Mouse (Mus musculus) lung, postnatal 0 days (tissue): ENCODE results near the gene Dscaml1. TPM values are rescaled to one million over a fixed set of nuclear protein-coding genes. Genes with fewer than 3 reads are reported as not detected.
A peak's percentile ranks its signal among the peaks of the same experiment; 100 is the strongest.

Experiments used
- ATAC-seq: fragments of 200-750 bp; cut with Nextera tagmentation; 2 replicates; pipeline ENCODE4 v1.8.0; 2017; ENCODE audit warnings: moderate library complexity
- DNase-seq: peaks from one replicate; pipeline ENCODE4 v3.0.0-alpha.2; 2016; ENCODE audit warnings: low spot score
- H3K27ac ChIP-seq: fragments of 300-500 bp; sonication (generic); 2 replicates; pipeline ENCODE4 v1.5.1; 2014; ENCODE audit warnings: antibody characterized with exemption, mild to moderate bottlenecking, low read length, mixed read lengths
- H3K27me3 ChIP-seq: fragments of 300-500 bp; sonication (generic); replicated peaks from 2 replicates; pipeline ENCODE4 v1.6.1; 2014; ENCODE audit warnings: low read length, mixed read lengths; ENCODE audit not compliant: insufficient read depth
- H3K36me3 ChIP-seq: fragments of 300-500 bp; sonication (generic); 2 replicates; pipeline ENCODE4 v1.6.1; 2014; ENCODE audit warnings: low read length, mixed read lengths; ENCODE audit not compliant: insufficient read depth
- H3K4me1 ChIP-seq: fragments of 300-500 bp; sonication (generic); 2 replicates; pipeline ENCODE4 v1.6.1; 2014; ENCODE audit warnings: antibody characterized with exemption, low read depth, low read length, mixed read lengths; ENCODE audit not compliant: insufficient read depth
- H3K4me2 ChIP-seq: fragments of 300-500 bp; sonication (generic); replicated peaks from 2 replicates; pipeline ENCODE4 v1.6.1; 2014; ENCODE audit warnings: low read depth, mild to moderate bottlenecking, low read length, moderate library complexity, mixed read lengths
- H3K4me3 ChIP-seq: fragments of 300-500 bp; sonication (generic); 2 replicates; pipeline ENCODE4 v1.5.1; 2014; ENCODE audit warnings: low read depth, low read length
- H3K9ac ChIP-seq: fragments of 300-500 bp; sonication (generic); replicated peaks from 2 replicates; pipeline ENCODE4 v1.6.1; 2014; ENCODE audit warnings: low read depth, mild to moderate bottlenecking
- H3K9me3 ChIP-seq: fragments of 300-500 bp; sonication (generic); 2 replicates; pipeline ENCODE4 v1.6.1; 2016; ENCODE audit warnings: low read length, mixed read lengths
- CTCF ChIP-seq: IDR thresholded peaks from 2 replicates; pipeline ENCODE4 v1.5.1; 2016; ENCODE audit warnings: antibody characterized with exemption, mild to moderate bottlenecking
- EP300 ChIP-seq: IDR thresholded peaks from 2 replicates; pipeline ENCODE4 v1.6.1; 2016; ENCODE audit warnings: antibody characterized with exemption, mild to moderate bottlenecking, control low read depth
- WGBS: fragments of 180-500 bp; shearing (Covaris S2); extraction: QIAGEN DNeasy Blood & Tissue Kit; methylation state at CpG from one replicate; pipeline ENCODE4 v1.1.7; 2014; 5-methylcytosine and 5-hydroxymethylcytosine counted together
- polyA plus RNA-seq: library from polyadenylated mRNA; unstranded; fragments of >200 nt; fragmentation: Nextera tagmentation; extraction: Ambion mirVana; gene quantifications from 2 replicates; pipeline ENCODE4 v1.2.1, GENCODE M21; 2015

The Dscaml1 gene
- polyA plus RNA-seq, 1 experiment from 2014 or later = 0.16 TPM

DNA sequence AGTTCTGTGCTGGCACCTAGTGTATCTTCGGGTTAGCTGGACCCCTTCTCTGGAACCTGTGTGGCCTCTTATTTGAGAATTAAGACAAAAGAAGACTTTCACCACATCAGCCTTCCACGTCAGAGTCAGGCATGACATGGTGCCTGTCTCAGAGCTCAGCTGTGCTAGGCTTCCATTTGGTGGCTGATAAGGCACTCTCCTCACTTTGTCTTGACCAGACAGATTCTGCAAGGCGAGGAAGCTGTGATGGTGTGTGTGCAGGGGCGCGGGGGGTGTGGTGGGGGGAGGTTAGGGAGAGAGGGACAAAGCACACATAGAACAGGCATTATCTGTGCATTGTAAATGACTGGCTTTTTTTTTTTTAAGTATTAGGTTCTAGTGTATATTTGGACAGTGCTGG, 3.0 kb downstream of the Dscaml1 start:
- H3K27me3 ChIP-seq = peaks cover 40% of the 10 kb centered on the region
- ATAC-seq = no peak
- H3K9ac ChIP-seq = no peak overlapping the region
- 21% methylated on average over 5 of the region's 5 CpGs for WGBS
- DNase-seq = no peak
- H3K27ac ChIP-seq = no peak overlapping the region
- no peaks in the 10 kb centered on the region; the same call in 1 of the 2 replicates for H3K4me1 ChIP-seq
- no peaks in the 10 kb centered on the region for H3K36me3 ChIP-seq
- no peak overlapping the region for H3K4me3 ChIP-seq
- H3K9me3 ChIP-seq = no peaks in the 10 kb centered on the region
- TF ChIP-seq CTCF (no peak), EP300 (no peak)
- no peak overlapping the region for H3K4me2 ChIP-seq

DNA sequence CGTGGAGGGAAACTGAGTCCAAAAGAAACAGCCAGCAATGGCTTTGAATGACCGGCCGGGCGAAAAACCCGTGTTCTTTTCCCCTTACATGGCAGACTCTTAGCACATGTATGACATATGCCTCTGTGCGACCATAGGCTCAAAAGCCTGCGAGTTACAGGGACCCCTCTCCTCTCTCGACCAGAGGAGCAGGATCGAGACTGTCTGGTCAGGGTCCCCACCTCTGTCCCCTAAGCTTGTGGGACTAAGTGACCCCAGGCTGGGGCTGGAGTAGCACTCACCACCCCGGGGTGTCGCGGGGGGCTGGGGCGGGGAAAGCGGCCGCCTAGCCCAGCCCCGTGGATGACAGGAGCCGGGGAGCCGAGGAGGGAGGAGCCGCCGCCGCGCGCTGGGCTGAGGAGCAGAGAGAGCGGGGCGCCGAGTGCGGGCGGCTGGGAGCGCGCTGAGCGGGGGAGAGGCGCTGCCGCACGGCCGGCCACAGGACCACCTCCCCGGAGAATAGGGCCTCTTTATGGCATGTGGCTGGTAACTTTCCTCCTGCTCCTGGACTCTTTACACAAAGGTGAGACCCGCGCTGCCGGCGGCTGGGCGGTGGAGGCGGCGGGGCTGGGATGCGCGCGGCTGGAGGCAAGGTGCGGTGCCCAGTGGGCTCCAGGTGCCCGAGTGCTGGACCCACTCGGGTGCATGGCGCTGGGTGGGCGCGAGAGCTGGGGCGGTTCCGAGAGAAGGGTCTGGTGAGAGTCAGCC, 3.7 kb downstream of the Dscaml1 start:
- ATAC-seq (no peak), DNase-seq (no peak)
- Histone ChIP-seq H3K4me2 (peak overlapping the region; percentile 36), H3K27ac (no peak overlapping the region), H3K9ac (no peak overlapping the region), H3K4me1 (no peaks in the 10 kb centered on the region; the same call in 1 of the 2 replicates), H3K36me3 (no peaks in the 10 kb centered on the region), H3K27me3 (peaks cover 40% of the 10 kb centered on the region), H3K4me3 (peak overlapping the region; percentile 6; the same call in 1 of the 2 replicates), H3K9me3 (no peaks in the 10 kb centered on the region)
- WGBS = 3% methylated on average over 34 of the region's 54 CpGs
- no peak for TF ChIP-seq EP300
- no peak for TF ChIP-seq CTCF

DNA sequence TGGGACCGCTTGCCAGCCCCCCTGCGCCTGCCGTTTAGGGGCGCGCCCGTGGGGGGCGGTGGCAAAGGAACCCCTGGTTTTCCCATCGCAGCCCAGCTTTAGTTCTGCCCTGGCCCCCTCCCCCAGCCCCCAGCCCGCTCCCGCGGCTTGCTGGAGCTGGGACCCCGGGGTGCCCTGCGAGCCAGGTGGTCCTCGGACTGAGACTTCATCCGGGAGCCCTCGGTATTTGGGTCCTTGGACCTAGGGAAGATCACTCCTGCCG, 4.2 kb downstream of the Dscaml1 start:
- Histone ChIP-seq H3K36me3 (no peaks in the 10 kb centered on the region), H3K27me3 (peaks cover 40% of the 10 kb centered on the region), H3K9ac (no peak overlapping the region), H3K4me2 (peak overlapping the region; percentile 36), H3K4me1 (no peaks in the 10 kb centered on the region; the same call in 1 of the 2 replicates), H3K4me3 (0 out of 2 replicates have a peak overlapping the region, but pooled peaks have one; percentile 6), H3K27ac (no peak overlapping the region), H3K9me3 (no peaks in the 10 kb centered on the region)
- 0% methylated on average over 11 of the region's 17 CpGs for WGBS
- TF ChIP-seq CTCF = no peak
- no peak for TF ChIP-seq EP300
- DNase-seq (no peak), ATAC-seq (no peak)

DNA sequence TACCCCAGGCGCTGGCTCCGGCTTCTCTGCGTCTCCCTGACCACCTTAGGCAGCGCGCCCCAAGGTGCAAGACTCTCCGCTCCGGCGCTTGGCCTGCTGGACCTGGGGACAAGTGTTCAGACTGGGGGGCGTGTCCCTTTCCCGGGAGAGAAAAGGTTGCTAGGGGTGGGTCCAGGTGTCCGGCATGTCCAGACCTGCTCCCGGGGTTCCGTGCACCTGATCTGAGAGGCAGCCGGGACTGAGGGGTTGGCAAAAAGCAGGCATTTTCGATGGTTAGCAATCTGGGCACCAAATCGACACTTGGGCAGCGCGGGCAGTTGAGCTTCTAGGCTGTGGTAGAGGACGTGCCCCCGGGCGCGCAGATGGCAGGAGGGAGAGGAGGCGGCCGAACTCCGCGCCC, 4.7 kb downstream of the Dscaml1 start:
- no peak overlapping the region for H3K9ac ChIP-seq
- 5% methylated on average over 24 of the region's 26 CpGs for WGBS
- TF ChIP-seq EP300 (no peak), CTCF (no peak)
- peaks cover 40% of the 10 kb centered on the region for H3K27me3 ChIP-seq
- ATAC-seq (no peak), DNase-seq (no peak)
- H3K4me1 ChIP-seq = no peaks in the 10 kb centered on the region; the same call in 1 of the 2 replicates
- H3K4me2 ChIP-seq = peak overlapping the region; percentile 36; the same call in 1 of the 2 replicates
- H3K4me3 ChIP-seq = 0 out of 2 replicates have a peak overlapping the region, but pooled peaks have one; percentile 6
- H3K9me3 ChIP-seq = no peaks in the 10 kb centered on the region
- H3K36me3 ChIP-seq = no peaks in the 10 kb centered on the region
- no peak overlapping the region for H3K27ac ChIP-seq

DNA sequence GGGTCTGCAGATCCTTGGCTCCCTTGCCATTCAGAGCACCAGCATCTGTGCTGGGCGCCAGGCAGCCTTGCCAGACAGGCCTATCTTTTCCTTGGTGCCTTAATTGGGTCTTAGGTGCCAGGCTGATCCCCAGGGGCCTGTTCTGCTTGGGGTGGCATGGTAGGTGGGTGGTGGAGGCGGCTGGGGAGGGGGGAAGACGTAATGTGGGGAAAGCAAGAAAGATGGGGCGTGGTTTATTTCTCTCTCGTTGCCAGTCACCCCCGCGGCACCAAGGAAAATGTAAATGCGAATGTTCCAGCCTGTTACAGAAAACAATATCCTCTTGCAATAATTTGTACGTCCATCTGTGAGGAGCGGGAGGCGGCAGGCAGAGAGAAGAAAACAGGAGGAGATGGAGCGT, 6.2 kb downstream of the Dscaml1 start:
- no peak for TF ChIP-seq EP300
- no peak for TF ChIP-seq CTCF
- H3K9me3 ChIP-seq = no peaks in the 10 kb centered on the region
- DNase-seq (no peak), ATAC-seq (no peak)
- H3K9ac ChIP-seq = no peak overlapping the region
- H3K4me1 ChIP-seq = no peaks in the 10 kb centered on the region; the same call in 1 of the 2 replicates
- no peak overlapping the region for H3K4me3 ChIP-seq
- WGBS = 70% methylated on average over 12 of the region's 12 CpGs
- no peak overlapping the region for H3K4me2 ChIP-seq
- peaks cover 40% of the 10 kb centered on the region for H3K27me3 ChIP-seq
- H3K36me3 ChIP-seq = no peaks in the 10 kb centered on the region
- H3K27ac ChIP-seq = no peak overlapping the region

DNA sequence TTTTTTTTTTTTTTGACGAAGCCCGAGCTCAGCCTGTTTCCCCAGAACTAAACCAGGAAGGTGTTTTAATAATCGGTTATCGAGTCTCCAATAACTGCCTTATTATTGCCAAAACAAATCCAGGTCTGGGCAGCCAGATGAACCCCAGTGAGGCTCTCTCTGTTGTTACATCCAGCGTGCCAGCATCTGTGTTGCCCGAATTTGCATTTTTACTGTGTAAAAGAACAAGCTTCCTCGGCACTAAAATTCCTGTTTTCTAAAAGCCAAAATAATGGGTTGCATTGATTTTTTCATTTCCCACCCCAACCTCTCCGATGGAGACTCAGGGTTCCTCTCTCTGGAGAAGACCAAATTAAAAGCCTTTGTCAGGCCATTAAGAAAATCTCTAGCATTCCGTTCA, 6.7 kb downstream of the Dscaml1 start:
- H3K4me1 ChIP-seq = no peaks in the 10 kb centered on the region; the same call in 1 of the 2 replicates
- no peak overlapping the region for H3K4me2 ChIP-seq
- H3K27me3 ChIP-seq = peaks cover 40% of the 10 kb centered on the region
- no peak overlapping the region for H3K27ac ChIP-seq
- no peak overlapping the region for H3K9ac ChIP-seq
- no peak overlapping the region for H3K4me3 ChIP-seq
- DNase-seq (no peak), ATAC-seq (no peak)
- WGBS = 84% methylated on average over 9 of the region's 9 CpGs
- TF ChIP-seq CTCF (no peak), EP300 (no peak)
- H3K9me3 ChIP-seq = no peaks in the 10 kb centered on the region
- no peaks in the 10 kb centered on the region for H3K36me3 ChIP-seq
